Mouse (Mus musculus): ENCODE measurements at regions not wholly inside any gene's neighbourhood (a gene's known extent, or its start where the extent isn't known, plus 50 kb on each side); places are given as distances from the start of the nearest gene placed in this dataset.

GRCm38 (mm10) chr10:117478202-117478930 lies 98.6 kb upstream of the Cpsf6 start:
- in situ Hi-C loops (cut with MboI; ENCODE audit: low pct_ligation_motif_present, low pct_unique_long_range_greater_than_20kb, low sequenced_read_pairs), result no loop called here
- no peak overlapping the region for H3K9ac ChIP-seq (ENCODE audit: insufficient read depth, low read depth)
- dilution Hi-C loops (cut with MboI; ENCODE audit: extremely low pct_ligation_motif_present, extremely low pct_unique_long_range_greater_than_20kb, low sequenced_read_pairs), result no loop called here

GRCm38 (mm10) chr10:117477331-117478201 lies 97.8 kb upstream of the Cpsf6 start:
- no peaks in the 10 kb centered on the region for H3K4me1 ChIP-seq (ENCODE audit: control insufficient read depth in 1 of 2, insufficient read depth in 2 of 2)
- DNase-seq (ENCODE audit: extremely low read depth), result no peak
- no peak overlapping the region for H3K4me3 ChIP-seq (replicated peaks in 1 of 3; ENCODE audit: low read depth in 2 of 3, low read length in 2 of 3, poor library complexity in 1 of 3)
- no peak for TF ChIP-seq MAFK (IDR thresholded peaks at IDR 0.05; ENCODE audit: insufficient replicate concordance, low read length)
- TF ChIP-seq TCF12 (IDR thresholded peaks at IDR 0.05; ENCODE audit: low read depth, low read length), result no peak
- TF ChIP-seq MEF2A (IDR thresholded peaks at IDR 0.05; ENCODE audit: borderline replicate concordance, low read depth, low read length), result no peak
- TF ChIP-seq EP300 (IDR thresholded peaks at IDR 0.05; ENCODE audit: low read length), result no peak
- no peak for TF ChIP-seq ZKSCAN1 (IDR thresholded peaks at IDR 0.05; ENCODE audit: borderline replicate concordance, low read depth, low read length)
- no peaks in the 10 kb centered on the region for H3K79me2 ChIP-seq (replicated peaks; ENCODE audit: control insufficient read depth, extremely low read depth, insufficient read depth, poor library complexity, severe bottlenecking)
- peaks cover 12% of the 10 kb centered on the region for H3K9me3 ChIP-seq (replicated peaks; ENCODE audit: low read length)
- H3K4me2 ChIP-seq (ENCODE audit: insufficient read depth, low read depth, poor library complexity, severe bottlenecking), result no peak overlapping the region
- H3K27ac ChIP-seq (ENCODE audit: insufficient read depth, low read depth), result no peak overlapping the region
- dilution Hi-C loops (cut with MboI; ENCODE audit: extremely low pct_ligation_motif_present, extremely low pct_unique_long_range_greater_than_20kb, low sequenced_read_pairs), result no loop called here
- H3K27me3 ChIP-seq (replicated peaks), result no peaks in the 10 kb centered on the region
- no peaks in the 10 kb centered on the region for H3K36me3 ChIP-seq (replicated peaks in 1 of 2; ENCODE audit: control insufficient read depth in 1 of 2, insufficient read depth in 1 of 2, low read length in 1 of 2)
- no peak overlapping the region for H3K9ac ChIP-seq (ENCODE audit: insufficient read depth, low read depth)
- in situ Hi-C loops (cut with MboI; ENCODE audit: low pct_ligation_motif_present, low pct_unique_long_range_greater_than_20kb, low sequenced_read_pairs), result no loop called here

More at GRCm38 (mm10) chr10:117478202-117478930, 98.6 kb upstream of the Cpsf6 start:
- no peak overlapping the region for H3K4me3 ChIP-seq (replicated peaks in 1 of 3; ENCODE audit: low read depth in 2 of 3, low read length in 2 of 3, poor library complexity in 1 of 3)
- no peak for TF ChIP-seq MYC (IDR thresholded peaks at IDR 0.05; ENCODE audit: low read depth, low read length)
- no peak for TF ChIP-seq CHD1 (IDR thresholded peaks at IDR 0.05; ENCODE audit: low read depth, low read length)
- TF ChIP-seq SIN3A (IDR thresholded peaks at IDR 0.05; ENCODE audit: low read length), result no peak
- TF ChIP-seq SMC3 (IDR thresholded peaks at IDR 0.05; ENCODE audit: low read depth, low read length), result no peak
- TF ChIP-seq PAX5 (IDR thresholded peaks at IDR 0.05; ENCODE audit: low read length), result no peak
- no peak for TF ChIP-seq NELFE (IDR thresholded peaks at IDR 0.05; ENCODE audit: low read depth, low read length)
- TF ChIP-seq IRF4 (IDR thresholded peaks at IDR 0.05; ENCODE audit: low read depth, low read length), result no peak
- TF ChIP-seq MAX (IDR thresholded peaks at IDR 0.05; ENCODE audit: low read length), result no peak
- no peak for TF ChIP-seq BHLHE40 (IDR thresholded peaks at IDR 0.05; ENCODE audit: low read depth, low read length)
- TF ChIP-seq ETS1 (conservative IDR thresholded peaks at IDR 0.05; ENCODE audit: low read depth, low read length), result no peak
- TF ChIP-seq MAZ (IDR thresholded peaks at IDR 0.05; ENCODE audit: low read depth, low read length), result no peak
- no peak for TF ChIP-seq ZC3H11A (IDR thresholded peaks at IDR 0.05; ENCODE audit: low read depth, low read length)
- no peak for TF ChIP-seq HCFC1 (IDR thresholded peaks at IDR 0.05; ENCODE audit: low read depth, low read length)
- no peak for TF ChIP-seq MEF2A (IDR thresholded peaks at IDR 0.05; ENCODE audit: borderline replicate concordance, low read depth, low read length)
- TF ChIP-seq USF1 (IDR thresholded peaks at IDR 0.05; ENCODE audit: low read depth, low read length), result no peak
- H3K4me2 ChIP-seq (ENCODE audit: insufficient read depth, low read depth, poor library complexity, severe bottlenecking), result no peak overlapping the region
- H3K9me3 ChIP-seq (replicated peaks; ENCODE audit: low read length), result peaks cover 12% of the 10 kb centered on the region
- H3K27ac ChIP-seq (ENCODE audit: insufficient read depth, low read depth), result no peak overlapping the region
- H3K27me3 ChIP-seq (replicated peaks), result no peaks in the 10 kb centered on the region
- no peak for DNase-seq (ENCODE audit: extremely low read depth)
- H3K79me2 ChIP-seq (replicated peaks; ENCODE audit: control insufficient read depth, extremely low read depth, insufficient read depth, poor library complexity, severe bottlenecking), result no peaks in the 10 kb centered on the region
- no peaks in the 10 kb centered on the region for H3K4me1 ChIP-seq (ENCODE audit: control insufficient read depth in 1 of 2, insufficient read depth in 2 of 2)
- no peaks in the 10 kb centered on the region for H3K36me3 ChIP-seq (replicated peaks in 1 of 2; ENCODE audit: control insufficient read depth in 1 of 2, insufficient read depth in 1 of 2, low read length in 1 of 2)

Data from CH12.LX (cell line).